Mouse (Mus musculus) olfactory bulb, adult 2 months (tissue): ENCODE results near the gene Otud3.

Experiments
- CTCF ChIP-seq: fragments of 200-500 bp; IDR thresholded peaks from 2 replicates; pipeline ENCODE4 v1.5.1; 2012; ENCODE audit warnings: low read depth, mild to moderate bottlenecking, low read length, moderate library complexity; ENCODE audit not compliant: insufficient read depth
- POLR2A ChIP-seq: fragments of 200-500 bp; IDR thresholded peaks from 2 replicates; pipeline ENCODE4 v1.6.1; 2012; ENCODE audit warnings: mild to moderate bottlenecking, low read depth, low read length, moderate library complexity; ENCODE audit not compliant: insufficient read depth

DNA sequence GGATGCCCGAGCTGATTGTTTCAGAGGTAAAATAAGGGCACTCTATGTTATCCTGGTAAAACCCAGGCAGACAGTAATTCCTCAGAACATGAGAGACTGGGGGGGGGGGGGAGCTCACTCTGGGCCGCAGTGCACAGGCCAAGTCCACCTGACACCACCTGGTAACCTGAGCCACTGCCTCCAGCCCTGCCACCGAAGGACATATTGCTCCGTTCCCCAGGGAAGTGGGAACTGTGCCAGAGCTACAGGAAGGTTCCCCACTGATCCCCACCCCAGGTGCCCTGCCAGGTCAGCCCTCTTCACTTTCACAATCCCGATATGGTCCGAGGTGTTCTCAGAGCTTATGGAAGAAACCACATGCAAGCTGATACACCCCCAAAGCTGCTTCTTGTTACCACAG lies 21.1 kb downstream of the Otud3 start:
- no peak for TF ChIP-seq POLR2A
- TF ChIP-seq CTCF = no peak
